Mouse (Mus musculus) MEL (cell line): Measurements from ENCODE around the gene Nme7. TPM values are rescaled to one million over a fixed set of nuclear protein-coding genes. Genes with fewer than 3 reads are reported as not detected.

Source experiments
- DNase-seq: peaks from one replicate; pipeline ENCODE4 v3.0.0; 2011; ENCODE audit warnings: low read depth, low spot score
- H3K27ac ChIP-seq: 2 replicates; pipeline ENCODE4 v1.5.1; 2012; ENCODE audit warnings: low read depth, mild to moderate bottlenecking, control low read depth, low read length, moderate library complexity; ENCODE audit not compliant: control insufficient read depth
- H3K27me3 ChIP-seq, 2 experiments: fragments of 150-350 bp in 1 of 2; sonication (generic) in 1 of 2; 2 replicates each; pipeline ENCODE4 v1.6.1; 2012; ENCODE audit warnings: low read length in 2 of 2, mild to moderate bottlenecking in 2 of 2, improper control_type of control experiment in 1 of 2, moderate library complexity in 1 of 2; ENCODE audit not compliant: insufficient read depth in 2 of 2, control insufficient read depth in 1 of 2
- H3K36me3 ChIP-seq, 2 experiments: 2 replicates each; pipeline ENCODE4 v1.6.1; 2012 to 2014; ENCODE audit warnings: low read length in 2 of 2, improper control_type of control experiment in 1 of 2, inconsistent platforms in 1 of 2, mild to moderate bottlenecking in 1 of 2; ENCODE audit not compliant: insufficient read depth in 2 of 2, control insufficient read depth in 1 of 2
- H3K4me1 ChIP-seq, 2 experiments: fragments of 150-350 bp in 1 of 2; sonication (generic) in 1 of 2; 2 replicates each; pipeline ENCODE4 v1.6.1; 2012; ENCODE audit warnings: low read length in 2 of 2, improper control_type of control experiment in 1 of 2, mild to moderate bottlenecking in 1 of 2; ENCODE audit not compliant: insufficient read depth in 2 of 2, control insufficient read depth in 1 of 2
- H3K4me3 ChIP-seq, 2 experiments: fragments of 150-350 bp in 1 of 2; sonication (generic) in 1 of 2; 2 replicates each; pipeline ENCODE4 v1.5.1; 2012; ENCODE audit warnings: low read depth in 2 of 2, low read length in 2 of 2, mild to moderate bottlenecking in 2 of 2, moderate library complexity in 2 of 2, control low read depth in 1 of 2, improper control_type of control experiment in 1 of 2; ENCODE audit not compliant: control insufficient read depth in 1 of 2, insufficient read depth in 1 of 2
- H3K79me2 ChIP-seq: 2 replicates; pipeline ENCODE4 v1.6.1; 2012; ENCODE audit warnings: mild to moderate bottlenecking, low read length, moderate library complexity; ENCODE audit not compliant: control insufficient read depth, poor library complexity, insufficient read depth
- H3K9ac ChIP-seq: 2 replicates; pipeline ENCODE4 v1.6.1; 2012; ENCODE audit warnings: low read depth, mild to moderate bottlenecking, control low read depth, low read length, moderate library complexity; ENCODE audit not compliant: control insufficient read depth, poor library complexity, severe bottlenecking
- H3K9me3 ChIP-seq: fragments of 150-350 bp; sonication (generic); replicated peaks from 2 replicates; pipeline ENCODE4 v1.6.1; 2012; ENCODE audit warnings: mild to moderate bottlenecking, low read length, improper control_type of control experiment, moderate library complexity; ENCODE audit not compliant: insufficient read depth
- BHLHE40 ChIP-seq: IDR thresholded peaks from 2 replicates; pipeline ENCODE4 v1.6.1; 2012; ENCODE audit warnings: low read depth, mild to moderate bottlenecking, inconsistent platforms, low read length, improper control_type of control experiment, borderline replicate concordance
- CTCF ChIP-seq, 3 experiments: IDR thresholded peaks in 2 of 3; conservative IDR thresholded peaks in 1 of 3; 2 replicates each; pipeline ENCODE4 v1.5.1; 2011 to 2012; ENCODE audit warnings: low read length in 3 of 3, low read depth in 2 of 3, mild to moderate bottlenecking in 2 of 3, improper control_type of control experiment in 1 of 3, inconsistent platforms in 1 of 3, mixed read lengths in 1 of 3, moderate library complexity in 1 of 3; ENCODE audit not compliant: control insufficient read depth in 1 of 3, insufficient read depth in 1 of 3, poor library complexity in 1 of 3, severe bottlenecking in 1 of 3
- EP300 ChIP-seq, 2 experiments: IDR thresholded peaks; 2 replicates each; pipeline ENCODE4 v1.6.1; 2011; ENCODE audit warnings: improper control_type of control experiment in 2 of 2, low read length in 2 of 2, low read depth in 1 of 2, mild to moderate bottlenecking in 1 of 2
- ETS1 ChIP-seq: IDR thresholded peaks from 2 replicates; pipeline ENCODE4 v1.6.1; 2012; ENCODE audit warnings: low read depth, mild to moderate bottlenecking, inconsistent platforms, low read length, improper control_type of control experiment, moderate library complexity
- GATA1 ChIP-seq: IDR thresholded peaks from 2 replicates; pipeline ENCODE4 v1.6.1; 2011; ENCODE audit warnings: low read depth, low read length, improper control_type of control experiment
- HCFC1 ChIP-seq: IDR thresholded peaks from 2 replicates; pipeline ENCODE4 v1.6.1; 2012; ENCODE audit warnings: low read depth, mild to moderate bottlenecking, inconsistent platforms, low read length, improper control_type of control experiment, moderate library complexity
- JUND ChIP-seq: IDR thresholded peaks from 2 replicates; pipeline ENCODE4 v1.6.1; 2011; ENCODE audit warnings: low read depth, mild to moderate bottlenecking, improper control_type of control experiment, low read length
- KAT2A ChIP-seq: conservative IDR thresholded peaks from 2 replicates; pipeline ENCODE4 v1.6.1; 2012; ENCODE audit warnings: low read depth, low read length, improper control_type of control experiment, inconsistent platforms
- MAX ChIP-seq: IDR thresholded peaks from 2 replicates; pipeline ENCODE4 v1.6.1; 2011; ENCODE audit warnings: low read length, improper control_type of control experiment
- MAZ ChIP-seq: IDR thresholded peaks from 2 replicates; pipeline ENCODE4 v1.6.1; 2012; ENCODE audit warnings: low read depth, mild to moderate bottlenecking, inconsistent platforms, low read length, improper control_type of control experiment
- NELFE ChIP-seq: IDR thresholded peaks from 2 replicates; pipeline ENCODE4 v1.6.1; 2011; ENCODE audit warnings: low read depth, low read length, improper control_type of control experiment
- NRF1 ChIP-seq: IDR thresholded peaks from 2 replicates; pipeline ENCODE4 v1.6.1; 2014; ENCODE audit warnings: low read depth, mild to moderate bottlenecking, inconsistent platforms, low read length, improper control_type of control experiment, moderate library complexity; ENCODE audit not compliant: poor library complexity, insufficient read depth, severe bottlenecking
- POLR2A ChIP-seq, 2 experiments: IDR thresholded peaks; 2 replicates each; pipeline ENCODE4 v1.6.1; 2011 to 2012; ENCODE audit warnings: low read length in 2 of 2, mild to moderate bottlenecking in 2 of 2, control low read depth in 1 of 2, improper control_type of control experiment in 1 of 2, low read depth in 1 of 2, moderate library complexity in 1 of 2; ENCODE audit not compliant: control insufficient read depth in 1 of 2, insufficient read depth in 1 of 2, poor library complexity in 1 of 2
- RAD21 ChIP-seq: IDR thresholded peaks from 2 replicates; pipeline ENCODE4 v1.6.1; 2011; ENCODE audit warnings: mild to moderate bottlenecking, low read depth, low read length, improper control_type of control experiment
- SMC3 ChIP-seq: IDR thresholded peaks from 2 replicates; pipeline ENCODE4 v1.6.1; 2011; ENCODE audit warnings: low read depth, low read length, improper control_type of control experiment
- TAL1 ChIP-seq: IDR thresholded peaks from 2 replicates; pipeline ENCODE4 v1.6.1; 2012; ENCODE audit warnings: mild to moderate bottlenecking, inconsistent platforms, low read length, moderate library complexity, mixed read lengths
- ZC3H11A ChIP-seq: IDR thresholded peaks from 2 replicates; pipeline ENCODE4 v1.6.1; 2012; ENCODE audit warnings: low read depth, mild to moderate bottlenecking, inconsistent platforms, low read length, improper control_type of control experiment
- ZKSCAN1 ChIP-seq: IDR thresholded peaks from 2 replicates; pipeline ENCODE4 v1.6.1; 2012; ENCODE audit warnings: low read depth, mild to moderate bottlenecking, inconsistent platforms, low read length, improper control_type of control experiment, moderate library complexity
- ZMIZ1 ChIP-seq: IDR thresholded peaks from 2 replicates; pipeline ENCODE4 v1.6.1; 2012; ENCODE audit warnings: low read depth, mild to moderate bottlenecking, inconsistent platforms, low read length, improper control_type of control experiment, moderate library complexity
- ZNF384 ChIP-seq: IDR thresholded peaks from 2 replicates; pipeline ENCODE4 v1.6.1; 2012; ENCODE audit warnings: low read depth, mild to moderate bottlenecking, inconsistent platforms, low read length, improper control_type of control experiment
- polyA plus RNA-seq, 2 experiments: library from polyadenylated mRNA; stranded (reverse) in 1 of 2; unstranded in 1 of 2; fragments of >175 nt in 1 of 2; fragments of >200 nt in 1 of 2; gene quantifications; 2 replicates each; pipeline versions ENCODE4 v1.2.1 to v1.2.4; 2012; ENCODE audit warnings: low replicate concordance in 2 of 2, low read depth in 1 of 2; ENCODE audit not compliant: insufficient read length in 2 of 2, insufficient read depth in 1 of 2, missing spikeins in 1 of 2
- total RNA-seq: library from RNA; depleted of rRNA; stranded (reverse); fragments of 300-350 nt; gene quantifications from 2 replicates; pipeline ENCODE4 v1.2.3, GENCODE M21; 2012

The Nme7 gene
- total and polyA plus RNA-seq, 3 experiments = 23.2 to 27.6 TPM; not detected in 1

DNA sequence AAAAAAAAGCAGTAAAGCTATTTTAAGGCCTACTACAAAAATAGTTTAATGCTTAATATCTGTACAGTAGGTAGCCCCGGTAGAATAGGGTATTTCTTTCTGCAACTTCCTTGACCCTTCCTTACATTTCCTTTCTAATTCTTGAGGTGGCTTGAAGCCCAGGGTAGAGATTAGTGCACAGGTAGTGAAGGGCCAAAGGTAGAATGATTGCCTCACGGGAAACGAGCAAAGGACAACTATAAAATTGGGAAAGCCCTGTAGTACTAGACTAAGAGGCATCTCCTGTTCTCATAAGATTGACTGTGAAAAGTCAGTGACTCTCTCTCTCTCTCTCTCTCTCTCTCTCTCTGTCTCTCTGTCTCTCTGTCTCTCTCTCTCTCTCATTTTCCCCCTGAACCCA is 31.5 kb downstream of the Nme7 start:
- no peak overlapping the region for H3K27ac ChIP-seq
- no peaks in the 10 kb centered on the region for H3K9me3 ChIP-seq
- DNase-seq = no peak
- no peaks in the 10 kb centered on the region for H3K27me3 ChIP-seq
- no peaks in the 10 kb centered on the region for H3K79me2 ChIP-seq
- no peak overlapping the region for H3K9ac ChIP-seq
- no peaks in the 10 kb centered on the region; a peak in 1 of 4 replicates for H3K36me3 ChIP-seq
- no peaks in the 10 kb centered on the region; a peak in 1 of 4 replicates for H3K4me1 ChIP-seq
- H3K4me3 ChIP-seq = no peak overlapping the region
- TF ChIP-seq ZMIZ1 (no peak), POLR2A (IDR thresholded peaks at IDR 0.05; ENCODE audit: control insufficient read depth in 1 of 2, insufficient read depth in 1 of 2, low read depth in 1 of 2, low read length in 2 of 2, poor library complexity in 1 of 2) (no peak), EP300 (IDR thresholded peaks at IDR 0.05; ENCODE audit: low read depth in 1 of 2, low read length in 2 of 2) (no peak), CTCF (IDR thresholded peaks at IDR 0.05 in 2 of 3, conservative IDR thresholded peaks at IDR 0.05 in 1 of 3; ENCODE audit: control insufficient read depth in 1 of 3, insufficient read depth in 1 of 3, low read depth in 2 of 3, low read length in 3 of 3, poor library complexity in 1 of 3, severe bottlenecking in 1 of 3) (no peak), ZNF384 (no peak), ETS1 (no peak), BHLHE40 (no peak), JUND (no peak), NELFE (no peak), ZKSCAN1 (no peak), KAT2A (no peak), HCFC1 (no peak), TAL1 (no peak), RAD21 (no peak)

DNA sequence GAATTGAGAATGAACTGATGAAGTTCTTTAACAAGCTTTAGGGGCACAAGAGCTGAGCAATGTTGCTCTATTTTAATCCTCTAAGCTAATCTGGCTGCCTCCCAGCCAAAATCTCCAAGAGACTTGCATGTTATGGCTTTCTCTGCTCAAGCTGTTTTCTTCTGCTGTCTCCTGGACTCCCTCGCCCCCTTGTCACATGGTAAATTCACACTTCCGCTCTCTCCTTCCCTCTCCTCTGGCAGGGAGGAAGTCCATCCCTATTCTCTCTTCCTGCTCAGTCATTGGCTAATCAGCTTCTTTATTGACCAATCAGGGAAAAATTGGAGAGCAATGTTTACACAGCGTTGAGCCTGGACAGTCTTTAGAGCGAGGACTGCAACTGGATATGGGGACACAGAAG is 31.9 kb downstream of the Nme7 start:
- no peaks in the 10 kb centered on the region for H3K9me3 ChIP-seq
- H3K9ac ChIP-seq = no peak overlapping the region
- no peaks in the 10 kb centered on the region; a peak in 1 of 4 replicates for H3K36me3 ChIP-seq
- H3K27me3 ChIP-seq = no peaks in the 10 kb centered on the region
- H3K4me3 ChIP-seq = no peak overlapping the region
- no peaks in the 10 kb centered on the region for H3K79me2 ChIP-seq
- H3K4me1 ChIP-seq = no peaks in the 10 kb centered on the region; a peak in 1 of 4 replicates
- no peak for DNase-seq
- TF ChIP-seq MAZ = no peak
- 0 out of 2 replicates have a peak, but pooled peaks have one; percentile 28 for TF ChIP-seq MAX
- no peak overlapping the region for H3K27ac ChIP-seq

DNA sequence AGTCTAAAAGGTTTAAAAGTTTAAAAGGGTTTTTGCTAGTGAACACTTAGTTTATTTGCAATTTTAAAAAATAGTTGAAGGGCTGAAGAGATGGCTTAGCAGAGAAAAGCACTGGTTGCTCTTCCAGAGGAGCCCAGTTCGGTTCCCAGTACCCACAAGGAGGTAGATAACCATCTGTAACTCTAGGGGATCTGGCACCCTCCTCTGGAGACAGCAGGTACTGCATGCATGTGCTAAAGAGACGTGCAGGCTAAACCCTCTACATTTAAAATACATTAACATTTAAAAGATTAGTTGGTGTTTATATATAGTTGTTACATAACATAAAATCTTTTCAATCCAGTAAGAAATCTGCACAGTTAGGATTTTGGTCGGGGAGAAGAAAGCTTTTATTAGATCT is 38.2 kb downstream of the Nme7 start:
- Histone ChIP-seq H3K27me3 (no peaks in the 10 kb centered on the region), H3K79me2 (no peaks in the 10 kb centered on the region), H3K9me3 (no peaks in the 10 kb centered on the region), H3K9ac (no peak overlapping the region), H3K4me1 (no peaks in the 10 kb centered on the region), H3K4me3 (no peak overlapping the region), H3K27ac (no peak overlapping the region), H3K36me3 (no peaks in the 10 kb centered on the region; a peak in 1 of 4 replicates)
- TF ChIP-seq NRF1 (no peak), RAD21 (peak; percentile 4), CTCF (IDR thresholded peaks at IDR 0.05 in 2 of 3, conservative IDR thresholded peaks at IDR 0.05 in 1 of 3; ENCODE audit: control insufficient read depth in 1 of 3, insufficient read depth in 1 of 3, low read depth in 2 of 3, low read length in 3 of 3, poor library complexity in 1 of 3, severe bottlenecking in 1 of 3) (peak; percentile 32 to 78 (median 55)), ZC3H11A (no peak), GATA1 (peak; percentile 75), SMC3 (peak; percentile 28)
- peak; percentile 56 for DNase-seq
